Mouse (Mus musculus): ENCODE measurements around the gene Nfatc4.

Nfatc4 gene

GRCm38 (mm10) chr14:55883149-55883661, 60.3 kb downstream of the Nfatc4 start:
- DNase-seq (ENCODE audit: low read depth, low spot score): no peak

Measured in R1 (cell line).